Mouse (Mus musculus) embryonic facial prominence, embryonic 15.5 days (tissue): ENCODE results near the gene Ephb2. TPM values are rescaled to one million over a fixed set of nuclear protein-coding genes. Genes with fewer than 3 reads are reported as not detected.

Experiments
- ATAC-seq: fragments of 200-750 bp; cut with Nextera tagmentation; 2 replicates; pipeline ENCODE4 v1.8.0; 2017; ENCODE audit warnings: low read depth, moderate TSS enrichment; ENCODE audit not compliant: insufficient number of reproducible peaks, low FRiP score, low TSS enrichment
- H3K27ac ChIP-seq: fragments of 300-500 bp; sonication (generic); replicated peaks from 2 replicates; pipeline ENCODE4 v1.5.1; 2015; ENCODE audit warnings: mild to moderate bottlenecking, inconsistent platforms
- H3K27me3 ChIP-seq: fragments of 300-500 bp; sonication (generic); 2 replicates; pipeline ENCODE4 v1.6.1; 2015; ENCODE audit warnings: inconsistent platforms
- H3K36me3 ChIP-seq: fragments of 300-500 bp; sonication (generic); 2 replicates; pipeline ENCODE4 v1.6.1; 2015; ENCODE audit warnings: mild to moderate bottlenecking, inconsistent platforms
- H3K4me1 ChIP-seq: fragments of 300-500 bp; sonication (generic); 2 replicates; pipeline ENCODE4 v1.6.1; 2015; ENCODE audit warnings: inconsistent platforms
- H3K4me2 ChIP-seq: fragments of 300-500 bp; sonication (generic); replicated peaks from 2 replicates; pipeline ENCODE4 v1.6.1; 2015; ENCODE audit warnings: mild to moderate bottlenecking, inconsistent platforms
- H3K4me3 ChIP-seq: fragments of 300-500 bp; sonication (generic); replicated peaks from 2 replicates; pipeline ENCODE4 v1.5.1; 2015; ENCODE audit warnings: mild to moderate bottlenecking, inconsistent platforms
- H3K9ac ChIP-seq: fragments of 300-500 bp; sonication (generic); 2 replicates; pipeline ENCODE4 v1.6.1; 2015; ENCODE audit warnings: inconsistent platforms
- H3K9me3 ChIP-seq: fragments of 300-500 bp; sonication (generic); replicated peaks from 2 replicates; pipeline ENCODE4 v1.6.1; 2016; ENCODE audit warnings: inconsistent platforms
- WGBS: fragments of 180-500 bp; shearing (Covaris S2); methylation state at CpG from one replicate; pipeline ENCODE4 v1.1.7; 2015; 5-methylcytosine and 5-hydroxymethylcytosine counted together
- polyA plus RNA-seq: library from polyadenylated mRNA; unstranded; fragments of >200 nt; fragmentation: Nextera tagmentation; extraction: Ambion mirVana; gene quantifications from 2 replicates; pipeline ENCODE4 v1.2.1, GENCODE M21; 2015

Ephb2 gene
- polyA plus RNA-seq, 1 experiment from 2014 or later, result 13.1 TPM

GRCm38 (mm10) chr4:136861806-136862205, 26.0 kb upstream of the Ephb2 start:
- H3K4me1 ChIP-seq, result peaks cover 16% of the 10 kb centered on the region
- peaks cover 16% of the 10 kb centered on the region; the same call in 1 of the 2 replicates for H3K27me3 ChIP-seq
- H3K4me3 ChIP-seq, result no peak overlapping the region
- H3K36me3 ChIP-seq, result no peaks in the 10 kb centered on the region
- H3K9me3 ChIP-seq, result no peaks in the 10 kb centered on the region
- 13% methylated on average over 17 of the region's 17 CpGs for WGBS
- H3K9ac ChIP-seq, result no peak overlapping the region
- no peak for ATAC-seq
- no peak overlapping the region for H3K4me2 ChIP-seq
- no peak overlapping the region for H3K27ac ChIP-seq

GRCm38 (mm10) chr4:136860022-136860421, 24.2 kb upstream of the Ephb2 start:
- Histone ChIP-seq H3K9me3 (no peaks in the 10 kb centered on the region), H3K27me3 (peaks cover 16% of the 10 kb centered on the region; the same call in 1 of the 2 replicates), H3K27ac (no peak overlapping the region), H3K9ac (no peak overlapping the region), H3K4me1 (peaks cover 15% of the 10 kb centered on the region), H3K4me2 (no peak overlapping the region), H3K36me3 (no peaks in the 10 kb centered on the region), H3K4me3 (no peak overlapping the region)
- WGBS, result 89% methylated on average over 7 of the region's 7 CpGs
- no peak for ATAC-seq

DNA sequence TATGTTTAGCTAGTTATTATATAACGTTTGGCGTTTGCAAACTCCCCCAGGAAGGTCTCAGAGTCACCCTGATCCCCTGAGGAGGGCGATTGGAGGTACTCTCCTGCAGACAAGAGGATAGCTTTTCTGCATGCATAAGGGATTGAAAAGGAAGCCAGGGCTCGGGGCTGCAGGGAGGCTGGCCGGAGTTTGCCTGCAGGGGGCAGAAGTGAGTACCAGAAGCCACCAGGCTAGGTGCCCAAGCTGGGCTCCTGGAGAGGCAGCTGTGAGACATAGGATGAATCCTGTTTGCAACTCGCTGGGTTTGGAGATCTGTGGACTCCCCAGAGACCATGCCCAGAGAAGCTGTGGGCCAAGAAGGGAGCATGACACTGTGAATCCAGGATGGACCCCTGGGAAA, 19.3 kb upstream of the Ephb2 start:
- Histone ChIP-seq H3K4me3 (no peak overlapping the region), H3K9ac (no peak overlapping the region), H3K27me3 (peaks cover 4% of the 10 kb centered on the region; the same call in 1 of the 2 replicates), H3K4me2 (no peak overlapping the region), H3K4me1 (no peaks in the 10 kb centered on the region), H3K27ac (no peak overlapping the region), H3K36me3 (no peaks in the 10 kb centered on the region), H3K9me3 (no peaks in the 10 kb centered on the region)
- 23% methylated on average over 6 of the region's 6 CpGs for WGBS
- ATAC-seq, result no peak

DNA sequence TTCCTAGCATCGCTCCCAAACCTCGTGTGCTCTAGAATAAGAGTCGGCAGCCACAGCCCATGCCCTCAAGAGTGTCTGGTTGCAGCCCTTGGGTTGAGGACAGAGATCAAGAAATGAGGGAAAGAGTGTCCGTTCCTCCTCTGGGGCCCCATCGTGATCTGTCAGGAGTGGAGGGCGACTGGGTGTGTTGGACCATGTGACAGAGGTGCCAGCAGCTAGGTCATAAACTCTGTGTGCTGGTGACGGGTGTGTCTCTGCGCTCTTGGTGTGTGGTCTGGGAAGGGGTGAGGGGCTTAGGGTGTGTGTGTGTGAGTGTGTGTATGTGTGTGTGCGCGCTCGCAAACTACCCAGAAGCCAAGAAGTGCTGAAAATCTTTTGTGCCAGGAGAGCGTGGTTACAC, 17.2 kb upstream of the Ephb2 start:
- no peaks in the 10 kb centered on the region for H3K36me3 ChIP-seq
- no peak overlapping the region for H3K9ac ChIP-seq
- no peaks in the 10 kb centered on the region for H3K27me3 ChIP-seq
- no peaks in the 10 kb centered on the region for H3K4me1 ChIP-seq
- WGBS, result 71% methylated on average over 12 of the region's 12 CpGs
- no peak for ATAC-seq
- no peak overlapping the region for H3K4me3 ChIP-seq
- no peak overlapping the region for H3K4me2 ChIP-seq
- no peaks in the 10 kb centered on the region for H3K9me3 ChIP-seq
- H3K27ac ChIP-seq, result no peak overlapping the region

DNA sequence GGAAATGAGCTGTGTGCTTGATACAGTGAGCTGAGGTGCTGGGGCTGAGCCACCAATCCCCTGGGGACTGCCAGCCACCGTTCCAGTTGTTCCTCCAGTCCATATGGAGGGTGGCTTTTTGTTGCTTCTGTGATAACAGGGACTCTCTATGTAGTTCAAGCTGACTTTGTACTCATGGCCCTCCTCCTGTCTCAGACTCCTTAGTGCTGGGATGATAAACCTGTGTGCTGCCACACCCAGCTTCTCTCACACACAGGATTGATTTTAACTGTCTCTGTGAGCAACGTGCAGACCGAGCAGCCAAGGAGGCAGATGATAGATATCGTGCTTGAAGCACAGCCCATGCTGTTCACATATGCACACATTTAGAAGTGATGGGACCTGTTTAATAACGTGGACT, 16.3 kb upstream of the Ephb2 start:
- no peaks in the 10 kb centered on the region for H3K4me1 ChIP-seq
- no peak for ATAC-seq

GRCm38 (mm10) chr4:136848565-136848964, 12.8 kb upstream of the Ephb2 start:
- no peak overlapping the region for H3K4me3 ChIP-seq
- no peaks in the 10 kb centered on the region for H3K4me1 ChIP-seq
- H3K4me2 ChIP-seq, result no peak overlapping the region
- H3K27ac ChIP-seq, result no peak overlapping the region
- 0 out of 2 replicates have a peak, but pooled peaks cover 5% of the 10 kb centered on the region for H3K27me3 ChIP-seq
- no peak for ATAC-seq
- no peak overlapping the region for H3K9ac ChIP-seq
- H3K36me3 ChIP-seq, result no peaks in the 10 kb centered on the region
- 57% methylated on average over 4 of the region's 4 CpGs for WGBS
- no peaks in the 10 kb centered on the region for H3K9me3 ChIP-seq

More for the DNA sequence above, 16.3 kb upstream of the Ephb2 start:
- Histone ChIP-seq H3K36me3 (no peaks in the 10 kb centered on the region), H3K4me2 (no peak overlapping the region), H3K27me3 (no peaks in the 10 kb centered on the region), H3K9ac (no peak overlapping the region), H3K4me3 (no peak overlapping the region), H3K9me3 (no peaks in the 10 kb centered on the region), H3K27ac (no peak overlapping the region)
- WGBS, result 57% methylated on average over 5 of the region's 5 CpGs

DNA sequence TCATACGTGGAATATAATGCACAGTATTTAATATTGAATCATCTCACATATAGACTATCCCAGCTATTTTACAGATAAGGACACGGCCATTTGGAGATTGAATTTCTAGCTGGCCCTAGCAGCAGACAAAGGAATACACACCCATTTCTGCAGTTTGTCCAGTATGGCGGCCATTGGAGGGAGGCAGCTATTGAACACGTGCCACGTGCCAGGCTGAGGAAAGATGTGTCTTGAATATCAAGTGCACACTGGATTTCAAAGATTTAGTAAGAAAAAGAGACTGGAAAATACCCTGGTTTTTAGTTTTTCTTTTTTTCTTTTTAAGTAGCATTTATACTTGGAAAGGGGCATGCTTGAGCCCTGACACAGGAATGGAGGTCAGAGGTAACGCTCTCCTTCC, 11.4 kb upstream of the Ephb2 start:
- Histone ChIP-seq H3K4me3 (no peak overlapping the region), H3K9me3 (no peaks in the 10 kb centered on the region), H3K9ac (no peak overlapping the region), H3K36me3 (no peaks in the 10 kb centered on the region), H3K27ac (no peak overlapping the region), H3K27me3 (0 out of 2 replicates have a peak, but pooled peaks cover 5% of the 10 kb centered on the region), H3K4me2 (no peak overlapping the region), H3K4me1 (no peaks in the 10 kb centered on the region)
- ATAC-seq, result no peak
- WGBS, result 74% methylated on average over 6 of the region's 6 CpGs

DNA sequence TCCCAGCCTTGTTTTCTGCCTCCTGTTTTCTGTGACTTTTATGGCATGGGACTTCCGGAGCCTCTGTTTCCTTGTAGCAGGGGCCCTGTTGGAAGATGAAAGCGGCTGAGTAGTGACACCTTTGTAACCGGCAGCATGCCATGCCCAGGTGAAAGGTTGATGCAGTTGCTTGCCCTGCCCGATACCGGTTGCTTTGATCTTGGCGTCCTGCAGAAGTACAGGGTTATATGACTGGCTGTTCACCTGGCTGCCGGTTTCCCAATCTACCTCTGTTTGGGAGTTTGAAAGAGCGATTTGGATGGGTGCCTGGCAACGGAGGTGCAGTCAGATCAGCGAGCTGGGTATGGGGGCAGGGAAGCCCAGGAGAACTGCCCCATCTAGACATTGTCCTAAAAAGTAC, 7.0 kb upstream of the Ephb2 start:
- Histone ChIP-seq H3K4me2 (no peak overlapping the region), H3K27me3 (peaks cover 8% of the 10 kb centered on the region), H3K27ac (no peak overlapping the region), H3K4me1 (peaks cover 3% of the 10 kb centered on the region; the same call in 1 of the 2 replicates), H3K4me3 (no peak overlapping the region), H3K36me3 (no peaks in the 10 kb centered on the region), H3K9ac (no peak overlapping the region), H3K9me3 (no peaks in the 10 kb centered on the region)
- WGBS, result 79% methylated on average over 10 of the region's 10 CpGs
- ATAC-seq, result no peak

- H3K27me3 ChIP-seq, result peaks cover 8% of the 10 kb centered on the region
- peaks cover 6% of the 10 kb centered on the region for H3K4me1 ChIP-seq
- no peaks in the 10 kb centered on the region for H3K36me3 ChIP-seq
- no peak overlapping the region for H3K4me3 ChIP-seq
- 77% methylated on average over 4 of the region's 4 CpGs for WGBS
- no peak for ATAC-seq
- H3K4me2 ChIP-seq, result no peak overlapping the region
- H3K9ac ChIP-seq, result no peak overlapping the region
- H3K27ac ChIP-seq, result no peak overlapping the region
- no peaks in the 10 kb centered on the region for H3K9me3 ChIP-seq
Observed at GRCm38 (mm10) chr4:136842033-136842432, 6.2 kb upstream of the Ephb2 start.

GRCm38 (mm10) chr4:136841056-136841455, 5.3 kb upstream of the Ephb2 start:
- Histone ChIP-seq H3K9me3 (no peaks in the 10 kb centered on the region), H3K4me3 (no peak overlapping the region), H3K4me2 (no peak overlapping the region), H3K27me3 (peaks cover 8% of the 10 kb centered on the region), H3K4me1 (peaks cover 16% of the 10 kb centered on the region), H3K9ac (no peak overlapping the region), H3K27ac (no peak overlapping the region), H3K36me3 (no peaks in the 10 kb centered on the region)
- 9% methylated on average over 5 of the region's 5 CpGs for WGBS
- no peak for ATAC-seq

DNA sequence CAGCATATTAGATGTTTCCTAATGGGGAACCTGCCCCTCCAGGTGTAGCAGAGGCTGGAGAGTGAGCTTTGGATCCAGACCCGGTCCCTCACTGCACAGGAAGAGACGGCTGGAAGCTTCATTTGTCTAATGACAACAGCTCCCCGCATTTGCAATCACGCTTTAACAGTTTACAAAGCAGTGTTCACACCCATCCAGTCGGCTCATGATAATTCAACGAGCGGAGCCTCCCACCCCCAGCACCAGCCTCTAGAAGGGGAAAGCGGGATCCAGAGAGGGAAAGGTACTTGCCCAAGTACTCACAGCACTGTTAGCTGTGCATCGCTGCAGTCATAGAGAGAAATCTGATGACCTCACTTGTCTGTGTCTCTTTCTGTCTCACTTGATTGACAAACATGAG, 2.7 kb upstream of the Ephb2 start:
- WGBS, result 68% methylated on average over 9 of the region's 9 CpGs
- ATAC-seq, result no peak
- H3K27ac ChIP-seq, result no peak overlapping the region
- H3K4me1 ChIP-seq, result peaks cover 36% of the 10 kb centered on the region
- H3K4me2 ChIP-seq, result no peak overlapping the region
- H3K9ac ChIP-seq, result no peak overlapping the region
- no peaks in the 10 kb centered on the region for H3K36me3 ChIP-seq
- peaks cover 3% of the 10 kb centered on the region for H3K27me3 ChIP-seq
- H3K4me3 ChIP-seq, result no peak overlapping the region
- no peaks in the 10 kb centered on the region for H3K9me3 ChIP-seq

GRCm38 (mm10) chr4:136838026-136838425, 2.2 kb upstream of the Ephb2 start:
- no peak for ATAC-seq
- Histone ChIP-seq H3K27me3 (peaks cover 3% of the 10 kb centered on the region), H3K9ac (no peak overlapping the region), H3K27ac (no peak overlapping the region), H3K36me3 (no peaks in the 10 kb centered on the region), H3K9me3 (no peaks in the 10 kb centered on the region), H3K4me1 (peaks cover 40% of the 10 kb centered on the region), H3K4me2 (no peak overlapping the region), H3K4me3 (no peak overlapping the region)
- WGBS, result 73% methylated on average over 9 of the region's 9 CpGs
